Mouse (Mus musculus) embryonic stem cell, embryonic (primary cell): ENCODE measurements at regions not wholly inside any gene's neighbourhood (a gene's known extent, or its start where the extent isn't known, plus 50 kb on each side); places are given as distances from the start of the nearest gene placed in this dataset.

ENCODE experiments used
- CTCF ChIA-PET, 4 experiments: fragments of 300-600 bp in 2 of 4; fragments of 350-600 bp in 2 of 4; sonication (Branson Sonifier 250); formaldehyde crosslinking; loops; one replicate each; lab custom pipeline; 2022; ENCODE audit warnings: inconsistent platforms in 2 of 4; lab: Charles Lee
- POLR2A ChIA-PET, 4 experiments: fragments of 300-600 bp in 2 of 4; fragments of 350-600 bp in 2 of 4; sonication (Branson Sonifier 250); formaldehyde crosslinking; loops; one replicate each; lab custom pipeline; 2022; ENCODE audit warnings: antibody characterized with exemption in 4 of 4, inconsistent platforms in 1 of 4; lab: Charles Lee

GRCm38 (mm10) chr9:47432715-47433114, 97.3 kb upstream of the Cadm1 start:
- ChIA-PET CTCF (no interaction called here), POLR2A (no interaction called here)

- POLR2A ChIA-PET = no interaction called here
- CTCF ChIA-PET = no interaction called here
These were observed 96.8 kb upstream of the Cadm1 start for GRCm38 (mm10) chr9:47433185-47433584.

DNA sequence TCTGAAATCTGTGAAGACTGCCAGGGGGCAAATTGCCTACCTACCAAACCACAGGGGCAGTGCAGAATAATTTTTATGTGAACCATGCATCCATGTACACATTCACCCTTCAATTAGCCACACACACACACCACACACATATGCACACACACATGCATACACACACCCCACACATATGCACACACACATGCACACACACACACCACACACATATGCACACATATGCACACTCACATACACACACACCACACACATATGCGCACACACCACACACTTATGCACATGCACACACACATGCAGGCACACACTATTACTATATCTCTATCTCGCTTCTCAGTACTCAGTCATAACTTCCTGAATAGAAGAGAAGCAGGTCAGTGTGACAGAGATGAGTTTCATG, 95.9 kb upstream of the Cadm1 start:
- ChIA-PET POLR2A (no interaction called here), CTCF (no interaction called here)

DNA sequence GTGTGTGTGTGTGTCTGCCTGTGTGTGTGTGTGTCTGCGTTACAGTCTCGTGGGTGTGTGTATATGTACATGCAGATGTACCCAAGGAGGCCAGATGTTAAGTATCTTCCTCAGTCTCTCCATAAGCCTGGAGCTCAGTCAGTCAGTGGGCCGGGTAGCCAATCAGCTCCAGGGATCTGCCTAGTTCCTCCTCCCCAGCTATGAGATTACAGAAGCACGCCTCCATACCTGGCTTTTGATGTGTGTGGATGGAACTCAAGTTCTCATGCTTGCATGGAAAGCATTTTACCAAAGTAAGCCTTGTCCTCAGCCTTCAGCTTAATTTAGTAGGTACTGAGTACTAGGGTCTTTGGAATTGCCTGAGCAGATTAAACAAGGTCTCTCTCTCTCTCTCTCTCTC, 91.0 kb upstream of the Cadm1 start:
- ChIA-PET POLR2A (interaction anchor here in 2 of 4 experiments (0.6 to 1.5 kb wide), 6 partner anchors 31 to 191 kb away, joined by 3 to 4 read pairs (median 4); partner anchors contain the start of gene Cadm1 (in 1 of the 2)), CTCF (no interaction called here)

DNA sequence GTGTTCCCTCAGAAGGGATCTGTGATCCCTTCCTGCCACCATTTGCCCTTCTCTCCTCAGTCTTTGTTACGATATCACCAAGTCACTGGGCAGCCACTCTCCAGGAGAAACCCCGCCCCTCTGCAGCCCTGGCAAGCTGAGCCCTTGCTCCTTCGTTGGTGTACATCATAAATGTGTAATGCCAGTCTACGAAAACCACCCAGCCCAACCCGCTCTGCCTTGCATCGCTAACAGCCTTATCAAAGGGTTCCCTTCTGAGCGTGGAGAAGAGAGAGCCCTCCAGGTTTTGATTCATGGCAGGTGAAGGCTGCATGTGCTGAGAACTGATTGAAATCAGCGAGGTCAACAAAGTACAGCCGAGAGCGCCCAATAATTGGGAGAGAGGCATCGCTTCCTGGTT, 90.5 kb upstream of the Cadm1 start:
- CTCF ChIA-PET = interaction anchor here in 2 of 4 experiments (0.7 to 1.4 kb wide), 3 partner anchors 10 to 1094 kb away, joined by 3 to 6 read pairs (median 5); no protein-coding TSS in a partner anchor
- POLR2A ChIA-PET = interaction anchor here in 2 of 4 experiments (0.7 to 1.5 kb wide), 5 partner anchors 20 to 92 kb away, joined by 3 to 4 read pairs (median 3); partner anchors contain the start of gene Cadm1 (in 1 of the 2)

DNA sequence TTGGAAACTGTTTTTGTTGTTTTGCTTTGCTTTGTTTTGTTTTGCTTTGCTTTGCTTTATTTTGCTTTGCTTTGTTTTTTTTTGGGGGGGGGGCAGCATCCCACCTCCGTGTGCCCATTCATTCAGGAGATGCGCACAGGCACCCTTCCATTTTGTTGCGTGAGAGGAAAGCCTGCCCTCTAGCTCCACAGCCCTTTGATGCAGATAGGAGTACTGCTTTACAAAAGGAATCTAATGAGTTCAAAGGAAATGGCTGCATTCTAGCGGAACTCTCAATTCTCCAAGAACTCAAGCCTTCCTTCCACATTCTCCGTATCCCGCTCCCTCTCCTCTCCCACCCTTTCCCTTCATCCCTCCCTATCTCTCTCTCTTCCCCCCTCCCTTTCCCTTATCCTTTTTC, 89.8 kb upstream of the Cadm1 start:
- ChIA-PET CTCF (interaction anchor here in 2 of 4 experiments (0.7 to 1.8 kb wide), 7 partner anchors 9 to 259 kb away, joined by 4 to 11 read pairs (median 6); no protein-coding TSS in a partner anchor), POLR2A (interaction anchor here in 2 of 4 experiments (0.6 to 1.6 kb wide), 7 partner anchors 17 to 184 kb away, joined by 3 to 4 read pairs (median 3); no protein-coding TSS in a partner anchor)

DNA sequence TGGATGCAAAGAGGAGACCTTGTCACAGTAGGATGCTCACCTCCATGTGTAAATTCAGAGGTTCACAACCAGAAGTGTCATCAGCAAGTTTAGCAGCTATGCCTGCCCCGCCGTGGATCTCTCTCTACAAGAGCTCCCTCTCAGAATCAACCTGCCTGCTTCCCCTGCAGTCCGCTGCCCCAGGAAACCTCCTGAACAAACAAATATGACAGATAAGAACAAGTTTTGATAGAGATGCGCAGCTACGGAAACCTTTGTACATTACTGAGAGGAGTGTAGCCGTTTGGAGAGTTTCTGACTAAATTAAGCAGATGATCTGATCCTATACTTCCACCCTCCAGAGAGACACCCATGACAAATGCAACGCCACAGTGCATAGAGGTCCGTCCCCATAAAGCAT, 88.8 kb upstream of the Cadm1 start:
- ChIA-PET CTCF (interaction anchor here (0.6 to 1.8 kb wide), 5 partner anchors 10 to 267 kb away, joined by 4 to 11 read pairs (median 6); no protein-coding TSS in a partner anchor), POLR2A (interaction anchor here in 3 of 4 experiments (0.6 to 1.6 kb wide), 10 partner anchors 10 to 183 kb away, joined by 3 to 4 read pairs (median 3); partner anchors contain the start of gene Cadm1 (in 1 of the 3))

DNA sequence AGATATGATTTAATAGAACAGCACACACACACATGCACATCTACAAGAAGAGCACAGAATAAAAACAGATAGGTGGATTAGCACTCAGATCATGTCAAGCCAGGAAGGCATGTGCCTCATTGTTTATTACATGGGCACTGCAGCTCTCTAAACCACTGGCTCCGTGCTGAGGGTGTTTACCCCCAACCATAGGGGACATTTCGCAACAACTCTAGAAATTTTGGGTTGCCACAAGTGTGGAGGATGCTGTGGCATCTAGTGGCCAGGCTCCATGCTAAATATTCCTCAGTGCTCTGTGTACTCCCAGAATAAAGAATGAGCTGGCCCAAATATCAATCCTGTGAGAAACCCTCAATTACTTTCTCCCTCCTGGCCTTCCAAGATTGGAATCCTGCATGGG, 85.8 kb upstream of the Cadm1 start:
- POLR2A ChIA-PET = no interaction called here
- CTCF ChIA-PET = no interaction called here

DNA sequence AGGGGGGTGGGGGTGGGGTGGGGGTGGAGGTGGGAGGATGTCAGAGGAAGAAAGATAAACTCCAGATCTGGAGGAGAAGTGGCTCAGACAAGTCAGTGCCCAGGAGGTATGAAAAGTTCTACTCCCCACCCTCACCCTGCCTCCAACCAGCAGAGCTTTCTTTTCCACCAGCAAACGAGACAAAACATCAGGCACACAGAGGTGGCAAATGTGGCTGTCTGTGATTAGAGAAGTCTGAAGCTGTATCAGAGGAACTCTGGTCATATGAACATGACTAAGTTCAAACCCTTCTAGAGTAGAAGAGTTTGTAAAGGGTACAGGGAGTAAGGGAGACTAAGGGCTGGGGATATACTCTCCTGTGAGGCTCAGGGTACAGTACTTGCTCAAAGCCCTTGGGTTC, 85.2 kb upstream of the Cadm1 start:
- POLR2A ChIA-PET = no interaction called here
- CTCF ChIA-PET = no interaction called here

- ChIA-PET POLR2A (no interaction called here), CTCF (no interaction called here)
These were observed 84.6 kb upstream of the Cadm1 start for GRCm38 (mm10) chr9:47445332-47445731.

- ChIA-PET POLR2A (no interaction called here), CTCF (no interaction called here)
These were observed 77.2 kb upstream of the Cadm1 start for GRCm38 (mm10) chr9:47452752-47453151.

- ChIA-PET CTCF (no interaction called here), POLR2A (interaction anchor here in 3 of 4 experiments (0.6 to 1.4 kb wide), 4 partner anchors 14 to 1581 kb away, joined by 3 to 4 read pairs (median 4); no protein-coding TSS in a partner anchor)
These were observed 71.1 kb upstream of the Cadm1 start for GRCm38 (mm10) chr9:47458721-47459418.

- ChIA-PET POLR2A (interaction anchor here in 3 of 4 experiments (0.6 to 1.4 kb wide), 4 partner anchors 13 to 1580 kb away, joined by 3 to 4 read pairs (median 4); no protein-coding TSS in a partner anchor), CTCF (no interaction called here)
These were observed 70.4 kb upstream of the Cadm1 start for GRCm38 (mm10) chr9:47459461-47460049.

DNA sequence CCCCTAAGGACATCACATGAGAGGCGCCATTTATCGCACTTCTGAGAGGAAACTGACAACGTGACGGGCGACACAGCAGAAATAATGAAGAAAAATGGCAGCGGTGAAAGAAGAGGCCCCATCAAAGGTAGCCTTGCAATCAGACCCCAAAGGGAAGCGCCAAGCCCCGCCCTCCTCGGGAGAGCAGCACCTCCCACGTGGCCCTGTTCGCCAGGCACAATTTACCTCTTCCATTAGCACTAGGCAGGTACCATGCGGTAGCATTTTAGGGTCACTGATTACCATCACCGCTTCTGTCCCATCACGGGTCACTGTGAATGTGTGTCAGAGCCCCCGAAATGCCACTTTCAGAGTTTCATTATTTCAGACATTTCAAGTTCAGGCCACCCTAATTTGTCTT, 69.7 kb upstream of the Cadm1 start:
- POLR2A ChIA-PET = no interaction called here
- CTCF ChIA-PET = no interaction called here

GRCm38 (mm10) chr9:47461915-47462314, 68.1 kb upstream of the Cadm1 start:
- CTCF ChIA-PET = no interaction called here
- POLR2A ChIA-PET = interaction anchor here in 1 of 4 experiments (0.6 kb wide), 1 partner anchor 316 kb away, joined by 3 read pairs; no protein-coding TSS in a partner anchor

- ChIA-PET CTCF (no interaction called here), POLR2A (no interaction called here)
These were observed 63.2 kb upstream of the Cadm1 start for GRCm38 (mm10) chr9:47466767-47467166.

GRCm38 (mm10) chr9:47467815-47468214, 62.2 kb upstream of the Cadm1 start:
- ChIA-PET CTCF (no interaction called here), POLR2A (interaction anchor here in 1 of 4 experiments (1.2 kb wide), 1 partner anchor 62 kb away, joined by 3 read pairs; the partner anchor contains the start of gene Cadm1)

GRCm38 (mm10) chr9:47469576-47469975, 60.4 kb upstream of the Cadm1 start:
- ChIA-PET POLR2A (no interaction called here), CTCF (no interaction called here)

- ChIA-PET POLR2A (no interaction called here), CTCF (no interaction called here)
These were observed 59.2 kb upstream of the Cadm1 start for GRCm38 (mm10) chr9:47470741-47471140.
